Mouse (Mus musculus) liver, embryonic 11.5 days (tissue): ENCODE measurements around the gene Robo1. TPM values are rescaled to one million over a fixed set of nuclear protein-coding genes. Genes with fewer than 3 reads are reported as not detected.

Experiments
- ATAC-seq: fragments of 200-750 bp; cut with Nextera tagmentation; replicated peaks from 2 replicates; pipeline ENCODE4 v1.8.0; 2017; ENCODE audit warnings: moderate number of reproducible peaks, mild to moderate bottlenecking, moderate TSS enrichment, moderate library complexity; ENCODE audit not compliant: low FRiP score
- DNase-seq: peaks from one replicate; pipeline ENCODE4 v3.0.0-alpha.2; 2017; ENCODE audit warnings: low spot score
- H3K27ac ChIP-seq: fragments of 300-500 bp; sonication (generic); 2 replicates; pipeline ENCODE4 v1.5.1; 2014; ENCODE audit warnings: mild to moderate bottlenecking, low read depth, low read length, control low read depth
- H3K27me3 ChIP-seq: fragments of 300-500 bp; sonication (generic); replicated peaks from 2 replicates; pipeline ENCODE4 v1.6.1; 2014; ENCODE audit warnings: low read length, mixed read lengths; ENCODE audit not compliant: control insufficient read depth, insufficient read depth
- H3K36me3 ChIP-seq: fragments of 300-500 bp; sonication (generic); 2 replicates; pipeline ENCODE4 v1.6.1; 2014; ENCODE audit warnings: mild to moderate bottlenecking, low read length, moderate library complexity, mixed read lengths; ENCODE audit not compliant: control insufficient read depth, insufficient read depth
- H3K4me1 ChIP-seq: fragments of 300-500 bp; sonication (generic); replicated peaks from 2 replicates; pipeline ENCODE4 v1.6.1; 2014; ENCODE audit warnings: low read length, mixed read lengths; ENCODE audit not compliant: control insufficient read depth, insufficient read depth
- H3K4me2 ChIP-seq: fragments of 300-500 bp; sonication (generic); 2 replicates; pipeline ENCODE4 v1.6.1; 2014; ENCODE audit warnings: mild to moderate bottlenecking, control low read depth, moderate library complexity
- H3K4me3 ChIP-seq: fragments of 300-500 bp; sonication (generic); 2 replicates; pipeline ENCODE4 v1.5.1; 2014; ENCODE audit warnings: low read depth, low read length, control low read depth
- H3K9ac ChIP-seq: fragments of 300-500 bp; sonication (generic); 2 replicates; pipeline ENCODE4 v1.6.1; 2014; ENCODE audit warnings: low read depth, low read length, control low read depth
- H3K9me3 ChIP-seq: fragments of 300-500 bp; sonication (generic); 2 replicates; pipeline ENCODE4 v1.6.1; 2016; ENCODE audit warnings: low read length, inconsistent platforms, mixed read lengths; ENCODE audit not compliant: control insufficient read depth
- WGBS: fragments of 180-500 bp; shearing (Covaris S2); extraction: QIAGEN DNeasy Blood & Tissue Kit; methylation state at CpG from one replicate; pipeline ENCODE4 v1.1.7; 2014; 5-methylcytosine and 5-hydroxymethylcytosine counted together
- polyA plus RNA-seq: library from polyadenylated mRNA; unstranded; fragments of >200 nt; fragmentation: Nextera tagmentation; extraction: Ambion mirVana; gene quantifications from 2 replicates; pipeline ENCODE4 v1.2.1, GENCODE M21; 2014

Gene Robo1
- polyA plus RNA-seq, 1 experiment from 2014 or later: 25.4 TPM

DNA sequence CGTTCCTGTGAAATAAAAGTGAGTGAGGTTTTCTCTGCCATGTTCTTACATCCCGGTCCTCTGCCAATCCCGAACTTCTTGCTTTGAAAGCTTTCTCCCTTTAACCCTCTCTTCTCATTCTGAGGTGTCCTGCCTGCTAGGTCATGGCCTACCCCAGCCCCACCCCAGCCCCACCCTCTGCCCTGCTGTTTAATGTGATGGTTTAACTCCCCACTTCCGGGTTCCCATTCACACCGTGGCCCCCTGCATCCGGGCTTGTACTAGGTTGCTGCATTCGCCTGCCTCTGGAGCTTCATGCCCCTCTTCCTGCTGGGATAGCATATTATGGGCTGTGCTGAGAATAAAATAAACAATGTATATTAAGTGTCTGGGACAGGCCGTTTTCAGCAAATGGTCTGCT is 706.4 kb downstream of the Robo1 start:
- Histone ChIP-seq H3K27ac (no peak overlapping the region), H3K4me2 (no peak overlapping the region), H3K9me3 (no peaks in the 10 kb centered on the region), H3K4me3 (no peak overlapping the region), H3K4me1 (no peaks in the 10 kb centered on the region), H3K27me3 (no peaks in the 10 kb centered on the region), H3K9ac (no peak overlapping the region), H3K36me3 (peaks cover 1% of the 10 kb centered on the region; the same call in 1 of the 2 replicates)
- ATAC-seq (no peak), DNase-seq (no peak)
- 68% methylated on average over 8 of the region's 8 CpGs for WGBS

DNA sequence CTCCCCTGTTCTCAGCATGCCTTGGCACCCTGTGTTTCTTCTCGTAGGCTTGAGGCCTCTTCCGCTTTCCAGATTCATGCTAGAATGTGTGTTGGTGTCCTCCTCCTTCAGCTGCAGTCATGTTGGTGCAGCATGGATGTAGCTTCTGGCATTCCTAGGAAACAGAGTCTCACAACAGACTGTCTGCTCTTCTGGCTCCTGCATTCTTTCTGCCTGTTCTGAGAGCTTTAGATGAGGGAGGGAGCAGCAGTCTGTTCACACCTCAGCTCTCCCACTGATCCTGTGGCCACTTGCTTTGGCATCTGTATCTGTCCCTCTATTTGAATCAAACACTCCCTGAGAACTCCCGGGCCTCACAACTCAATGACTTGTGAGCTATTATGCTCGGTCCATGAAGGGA is 707.9 kb downstream of the Robo1 start:
- Histone ChIP-seq H3K36me3 (no peaks in the 10 kb centered on the region), H3K27ac (no peak overlapping the region), H3K4me3 (no peak overlapping the region), H3K4me2 (no peak overlapping the region), H3K4me1 (no peaks in the 10 kb centered on the region), H3K27me3 (no peaks in the 10 kb centered on the region), H3K9ac (no peak overlapping the region), H3K9me3 (no peaks in the 10 kb centered on the region)
- ATAC-seq (no peak), DNase-seq (no peak)
- 82% methylated on average over 4 of the region's 4 CpGs for WGBS

DNA sequence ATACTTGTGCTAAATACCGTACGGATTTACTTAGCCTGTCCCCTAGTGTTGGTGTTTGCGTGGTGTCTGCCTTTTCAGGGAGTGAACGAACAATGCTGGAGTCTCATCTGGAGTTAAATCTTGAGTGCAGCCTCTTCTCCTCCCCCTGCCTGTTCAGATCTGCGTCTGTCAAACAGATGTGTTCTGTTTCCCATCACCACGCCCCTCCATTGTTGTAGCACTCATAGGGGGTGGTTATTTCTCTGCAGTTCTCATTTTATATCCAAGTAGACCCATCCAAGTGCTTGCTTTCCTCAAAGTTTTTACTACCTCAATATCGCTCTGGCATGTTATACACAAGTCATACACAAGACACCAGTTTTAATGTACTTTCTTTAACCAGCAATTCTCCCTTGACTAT is 708.7 kb downstream of the Robo1 start:
- Histone ChIP-seq H3K4me3 (no peak overlapping the region), H3K9ac (no peak overlapping the region), H3K4me2 (no peak overlapping the region), H3K27me3 (no peaks in the 10 kb centered on the region), H3K27ac (no peak overlapping the region), H3K36me3 (no peaks in the 10 kb centered on the region), H3K9me3 (no peaks in the 10 kb centered on the region), H3K4me1 (no peaks in the 10 kb centered on the region)
- no peak for ATAC-seq
- DNase-seq: no peak
- WGBS: 68% methylated on average over 7 of the region's 7 CpGs

DNA sequence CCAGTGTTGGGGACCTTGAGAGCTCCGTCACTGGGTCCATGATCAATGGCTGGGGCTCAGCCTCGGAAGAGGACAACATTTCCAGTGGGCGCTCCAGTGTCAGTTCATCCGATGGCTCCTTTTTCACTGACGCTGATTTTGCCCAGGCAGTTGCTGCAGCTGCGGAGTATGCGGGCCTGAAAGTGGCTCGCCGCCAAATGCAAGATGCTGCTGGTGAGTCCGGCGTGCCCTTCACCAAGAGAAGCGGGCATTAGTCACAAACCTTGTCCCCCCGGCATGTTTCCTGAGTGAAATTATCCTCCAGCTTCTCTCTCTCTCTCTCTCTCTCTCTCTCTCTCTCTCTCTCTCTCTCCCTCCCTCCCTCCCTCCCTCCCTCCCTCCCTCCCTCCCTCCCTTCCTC is 716.2 kb downstream of the Robo1 start:
- no peak for DNase-seq
- Histone ChIP-seq H3K27me3 (no peaks in the 10 kb centered on the region), H3K9me3 (no peaks in the 10 kb centered on the region), H3K36me3 (no peaks in the 10 kb centered on the region; the same call in 1 of the 2 replicates), H3K9ac (no peak overlapping the region), H3K4me1 (no peaks in the 10 kb centered on the region), H3K27ac (no peak overlapping the region), H3K4me3 (no peak overlapping the region), H3K4me2 (no peak overlapping the region)
- no peak for ATAC-seq
- WGBS: 91% methylated on average over 13 of the region's 13 CpGs

DNA sequence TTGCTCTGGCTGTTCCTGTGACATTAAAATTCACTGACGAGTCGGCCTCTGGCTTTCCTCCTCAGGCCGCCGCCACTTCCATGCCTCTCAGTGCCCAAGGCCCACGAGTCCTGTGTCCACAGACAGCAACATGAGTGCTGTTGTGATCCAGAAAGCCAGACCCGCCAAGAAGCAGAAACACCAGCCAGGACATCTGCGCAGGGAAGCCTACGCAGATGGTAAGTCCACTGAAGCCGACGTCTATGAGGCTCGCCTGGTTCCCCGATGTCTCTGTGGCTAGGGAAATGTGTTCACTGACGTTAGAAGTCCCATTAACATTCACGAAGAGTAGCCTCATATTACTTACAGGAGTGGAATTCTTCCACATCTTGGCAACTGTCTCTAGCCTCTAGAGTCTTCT is 719.6 kb downstream of the Robo1 start:
- H3K9ac ChIP-seq: no peak overlapping the region
- H3K27me3 ChIP-seq: no peaks in the 10 kb centered on the region
- WGBS: 85% methylated on average over 14 of the region's 14 CpGs
- no peaks in the 10 kb centered on the region for H3K4me1 ChIP-seq
- no peak overlapping the region for H3K27ac ChIP-seq
- H3K36me3 ChIP-seq: no peaks in the 10 kb centered on the region; the same call in 1 of the 2 replicates
- DNase-seq (no peak), ATAC-seq (no peak)
- H3K4me2 ChIP-seq: no peak overlapping the region
- no peaks in the 10 kb centered on the region for H3K9me3 ChIP-seq
- no peak overlapping the region for H3K4me3 ChIP-seq

DNA sequence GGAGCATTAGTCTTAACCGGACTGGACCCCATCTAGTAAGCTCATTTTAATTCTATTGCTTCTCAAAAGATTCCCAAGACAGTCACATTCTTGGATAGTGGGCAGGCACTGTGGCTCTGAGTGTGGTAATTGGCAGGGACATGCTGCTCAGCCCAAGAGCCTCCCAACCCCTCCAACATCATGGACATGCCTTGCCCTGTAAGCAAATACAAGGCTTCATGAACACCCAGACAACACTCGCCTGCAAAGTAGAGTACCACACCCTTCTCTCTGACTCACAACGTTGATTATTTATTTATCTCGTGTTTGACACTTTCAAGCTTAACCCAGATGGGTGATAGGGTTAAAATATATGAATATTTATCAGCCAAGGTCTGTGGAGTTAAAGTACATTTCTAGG is 722.9 kb downstream of the Robo1 start:
- H3K4me1 ChIP-seq: no peaks in the 10 kb centered on the region
- H3K9ac ChIP-seq: no peak overlapping the region
- H3K27me3 ChIP-seq: no peaks in the 10 kb centered on the region
- no peaks in the 10 kb centered on the region for H3K9me3 ChIP-seq
- H3K27ac ChIP-seq: no peak overlapping the region
- no peak for ATAC-seq
- WGBS: 77% methylated on average over 4 of the region's 4 CpGs
- H3K4me3 ChIP-seq: no peak overlapping the region
- no peak overlapping the region for H3K4me2 ChIP-seq
- no peak for DNase-seq
- H3K36me3 ChIP-seq: no peaks in the 10 kb centered on the region; the same call in 1 of the 2 replicates

DNA sequence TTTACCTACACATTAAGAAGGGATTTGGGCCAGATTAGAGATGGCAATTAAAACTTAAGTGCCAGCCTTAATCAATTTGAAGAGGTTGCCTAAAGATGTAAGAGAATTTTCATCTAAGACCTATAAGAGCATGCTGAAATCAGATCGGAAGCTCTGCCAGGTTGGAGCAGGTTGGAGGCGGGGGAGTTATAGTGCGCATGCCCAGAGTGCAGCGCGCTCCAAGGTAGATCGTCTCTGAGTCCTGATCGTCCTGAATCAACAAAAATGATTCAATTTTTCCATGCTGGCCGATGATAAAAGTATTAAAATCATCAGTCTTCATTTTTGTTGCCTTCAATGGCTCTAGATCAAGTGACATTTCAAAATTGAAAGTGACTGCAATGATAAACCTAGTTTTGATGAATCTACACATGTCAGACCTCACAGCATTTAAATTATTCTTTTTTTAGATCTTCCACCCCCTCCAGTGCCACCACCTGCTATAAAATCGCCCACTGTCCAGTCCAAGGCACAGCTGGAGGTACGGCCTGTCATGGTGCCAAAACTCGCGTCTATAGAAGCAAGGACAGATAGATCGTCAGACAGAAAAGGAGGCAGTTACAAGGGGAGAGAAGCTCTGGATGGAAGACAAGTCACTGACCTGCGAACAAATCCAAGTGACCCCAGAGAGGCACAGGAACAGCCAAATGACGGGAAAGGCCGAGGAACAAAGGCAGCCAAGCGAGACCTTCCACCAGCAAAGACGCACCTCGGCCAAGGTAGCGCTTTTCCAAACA is 727.3 kb downstream of the Robo1 start:
- no peak overlapping the region for H3K4me3 ChIP-seq
- H3K4me1 ChIP-seq: no peaks in the 10 kb centered on the region
- no peak overlapping the region for H3K9ac ChIP-seq
- no peaks in the 10 kb centered on the region for H3K27me3 ChIP-seq
- 90% methylated on average over 20 of the region's 20 CpGs for WGBS
- no peak overlapping the region for H3K27ac ChIP-seq
- peaks cover 2% of the 10 kb centered on the region; the same call in 1 of the 2 replicates for H3K36me3 ChIP-seq
- no peaks in the 10 kb centered on the region for H3K9me3 ChIP-seq
- ATAC-seq (no peak), DNase-seq (no peak)
- no peak overlapping the region for H3K4me2 ChIP-seq

DNA sequence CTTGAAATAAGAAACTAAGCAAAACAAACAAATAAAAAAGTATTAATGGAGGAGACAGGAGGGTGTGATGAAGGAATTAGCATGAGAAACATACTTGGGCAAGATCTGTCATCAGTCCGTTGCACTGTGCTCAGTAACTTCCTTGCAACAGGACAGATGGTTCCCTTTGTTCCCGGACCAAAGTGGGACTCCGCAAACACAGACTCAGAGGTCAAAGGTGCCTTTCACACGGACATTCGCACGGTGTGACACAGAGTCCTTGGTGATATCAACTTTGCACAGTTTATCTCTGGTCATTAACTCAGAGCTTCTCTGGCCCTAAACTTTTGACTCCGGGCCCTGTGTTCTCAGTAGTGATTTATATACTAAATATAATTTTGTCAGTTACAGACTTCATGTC is 730.4 kb downstream of the Robo1 start:
- Histone ChIP-seq H3K4me1 (no peaks in the 10 kb centered on the region), H3K27me3 (no peaks in the 10 kb centered on the region), H3K4me3 (no peak overlapping the region), H3K9me3 (no peaks in the 10 kb centered on the region), H3K36me3 (peaks cover 10% of the 10 kb centered on the region), H3K27ac (no peak overlapping the region), H3K4me2 (no peak overlapping the region), H3K9ac (no peak overlapping the region)
- DNase-seq: no peak
- WGBS: 68% methylated on average over 7 of the region's 7 CpGs
- 0 out of 2 replicates have a peak, but pooled peaks have one; percentile 26 for ATAC-seq

DNA sequence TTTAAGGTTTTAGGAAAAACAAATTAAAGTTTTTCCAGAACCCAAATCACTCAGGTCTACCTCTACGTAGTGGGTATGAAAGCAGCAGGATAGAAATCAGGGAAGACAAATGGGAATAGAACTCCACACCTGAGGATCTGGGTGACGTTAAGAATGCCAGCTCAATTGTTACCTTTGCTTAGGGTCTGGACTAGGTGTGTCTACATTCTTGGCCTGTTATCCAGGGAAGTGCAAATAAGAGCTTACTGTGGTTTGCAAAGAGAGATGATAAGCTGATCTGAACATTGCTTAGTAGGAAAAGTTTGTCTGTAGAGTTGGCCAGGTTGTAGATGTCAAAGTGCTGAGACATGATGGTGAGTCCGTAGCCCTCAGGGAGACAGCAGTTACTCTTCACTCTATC is 754.4 kb downstream of the Robo1 start:
- H3K27me3 ChIP-seq: no peaks in the 10 kb centered on the region

More for the DNA sequence above, 754.4 kb downstream of the Robo1 start:
- ATAC-seq (no peak), DNase-seq (no peak)
- H3K4me3 ChIP-seq: no peak overlapping the region
- no peaks in the 10 kb centered on the region for H3K4me1 ChIP-seq
- 78% methylated on average over 3 of the region's 3 CpGs for WGBS
- no peaks in the 10 kb centered on the region for H3K36me3 ChIP-seq
- no peak overlapping the region for H3K27ac ChIP-seq
- no peak overlapping the region for H3K4me2 ChIP-seq
- no peaks in the 10 kb centered on the region for H3K9me3 ChIP-seq
- no peak overlapping the region for H3K9ac ChIP-seq
